Mouse (Mus musculus) bone marrow, adult 2 months (tissue): ENCODE results near the gene Mtcl1.

Source experiments
- CTCF ChIP-seq: fragments of 200-500 bp; IDR thresholded peaks from 2 replicates; pipeline ENCODE4 v1.5.1; 2011; ENCODE audit warnings: low read length, control low read depth; ENCODE audit not compliant: control insufficient read depth, insufficient read depth
- POLR2A ChIP-seq: fragments of 200-500 bp; IDR thresholded peaks from 2 replicates; pipeline ENCODE4 v1.6.1; 2011; ENCODE audit warnings: low read depth, mild to moderate bottlenecking, control low read depth, low read length, borderline replicate concordance; ENCODE audit not compliant: control insufficient read depth

DNA sequence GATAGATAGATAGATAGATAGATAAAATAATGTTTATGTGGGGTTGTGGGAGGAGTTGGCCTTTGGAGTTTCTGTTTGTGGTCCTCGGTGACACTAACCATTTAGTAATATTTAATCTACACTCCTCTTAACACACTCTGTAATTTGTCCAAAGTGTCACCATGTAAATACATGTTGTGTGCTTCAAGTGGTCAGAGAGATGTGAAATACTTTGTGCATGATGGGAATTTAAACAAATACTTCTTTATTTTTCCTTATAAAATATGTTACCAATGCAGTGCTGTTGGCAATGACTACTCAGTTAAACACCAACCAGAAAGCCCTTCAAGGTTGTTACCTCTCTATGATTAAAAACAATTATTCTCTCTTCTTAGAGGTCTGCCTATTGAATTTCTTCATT, 83.9 kb downstream of the Mtcl1 start:
- TF ChIP-seq POLR2A (no peak), CTCF (no peak)
